10 mouse cellular contexts compared by ENCODE assay signal in the genomic region with DNA sequence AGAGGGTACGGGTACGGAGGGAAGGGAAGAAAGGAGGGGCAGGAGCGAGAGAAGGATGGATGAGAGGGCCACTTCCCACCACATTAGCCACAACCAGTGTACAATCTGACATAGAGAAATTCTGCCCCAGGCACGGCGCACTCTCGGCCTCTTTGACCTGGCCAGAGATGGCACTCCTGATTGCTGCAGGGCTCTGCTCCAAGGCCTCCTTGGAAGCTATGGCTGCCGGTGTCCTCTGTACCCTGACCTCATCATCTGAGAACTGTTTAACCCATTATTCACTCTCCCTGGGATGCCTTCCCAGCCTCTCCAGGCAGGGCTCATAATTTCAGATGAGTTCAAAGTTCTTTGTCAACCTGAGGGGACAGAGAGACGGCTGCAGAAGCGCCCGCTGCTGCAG.
DNase-seq lines count a peak whose midpoint lies in the region; ATAC-seq lines count a peak whose summit lies in the region.
"Had no signal": no experiment of that assay in that cellular context is flagged by ENCODE, and none has a peak within 500 bp of the region (broad histone marks: within the 10 kb centered on the region; RNA-seq: fewer than 3 reads in every experiment).

No protein-coding gene starts in this region.

- no peak for ATAC-seq in heart, embryonic 13.5 days (ENCODE audit: extremely low read depth, insufficient number of reproducible peaks, low FRiP score, low TSS enrichment)
- ATAC-seq in embryonic facial prominence, embryonic 14.5 days (ENCODE audit: low read depth) = no peak
- ATAC-seq in midbrain, embryonic 13.5 days = no peak
- no peak for ATAC-seq in granulocyte monocyte progenitor cell, adult 5-6 weeks (replicated peaks; ENCODE audit: poor library complexity, severe bottlenecking)
- ATAC-seq in frontal cortex, adult (ENCODE audit: low TSS enrichment) = no peak
- ATAC-seq: Patski had no signal

- peak overlapping the region; percentile 36 for H3K4me3 ChIP-seq in heart, embryonic 13.5 days
- H3K4me3 ChIP-seq in embryonic facial prominence, embryonic 14.5 days (ENCODE audit: low read depth, low read length) = 0 out of 2 replicates have a peak overlapping the region, but pooled peaks have one; percentile 16
- no peak overlapping the region for H3K4me3 ChIP-seq in midbrain, embryonic 13.5 days (replicated peaks)

- DNase-seq in heart, adult 11 months = no peak
- DNase-seq in embryonic facial prominence, embryonic 14.5 days (ENCODE audit: low spot score) = no peak
- DNase-seq in kidney, adult 8-10 months = peak; percentile 82 to 83
- no peak for DNase-seq in right cerebral cortex, adult 2 months (ENCODE audit: low spot score in 2 of 2)
- DNase-seq: heart, postnatal 36 days had no signal

- WGBS in heart, embryonic 13.5 days = 54% methylated on average over 10 of the region's 10 CpGs
- WGBS in embryonic facial prominence, embryonic 14.5 days = 40% methylated on average over 10 of the region's 10 CpGs
- WGBS in midbrain, embryonic 13.5 days = 32% methylated on average over 10 of the region's 10 CpGs

- no peaks in the 10 kb centered on the region for H3K9me3 ChIP-seq in heart, embryonic 13.5 days
- no peaks in the 10 kb centered on the region for H3K9me3 ChIP-seq in embryonic facial prominence, embryonic 14.5 days (ENCODE audit: control insufficient read depth, low read length)
- H3K9me3 ChIP-seq in midbrain, embryonic 13.5 days = no peaks in the 10 kb centered on the region

- no peaks in the 10 kb centered on the region for H3K27me3 ChIP-seq in heart, embryonic 13.5 days (replicated peaks)
- no peaks in the 10 kb centered on the region for H3K27me3 ChIP-seq in embryonic facial prominence, embryonic 14.5 days (replicated peaks; ENCODE audit: control insufficient read depth, insufficient read depth, low read length)
- no peaks in the 10 kb centered on the region for H3K27me3 ChIP-seq in midbrain, embryonic 13.5 days
- H3K27me3 ChIP-seq: Patski had no signal

- peak overlapping the region; percentile 78 for H3K9ac ChIP-seq in heart, embryonic 13.5 days
- H3K9ac ChIP-seq in embryonic facial prominence, embryonic 14.5 days (ENCODE audit: low read depth, low read length) = peak overlapping the region; percentile 47
- peak overlapping the region; percentile 56 for H3K9ac ChIP-seq in midbrain, embryonic 13.5 days (replicated peaks)

- peak overlapping the region; percentile 65 for H3K4me2 ChIP-seq in heart, embryonic 13.5 days
- H3K4me2 ChIP-seq in embryonic facial prominence, embryonic 14.5 days (ENCODE audit: low read depth, low read length) = peak overlapping the region; percentile 49
- peak overlapping the region; percentile 46 for H3K4me2 ChIP-seq in midbrain, embryonic 13.5 days (replicated peaks)

- H3K27ac ChIP-seq in heart, embryonic 13.5 days (replicated peaks) = peak overlapping the region; percentile 16; the same call in 1 of the 2 replicates
- H3K27ac ChIP-seq in embryonic facial prominence, embryonic 14.5 days (replicated peaks; ENCODE audit: low read depth, low read length) = no peak overlapping the region; the same call in 1 of the 2 replicates
- H3K27ac ChIP-seq in midbrain, embryonic 13.5 days = peak overlapping the region; percentile 100

- H3K4me1 ChIP-seq in heart, embryonic 13.5 days = peaks cover 55% of the 10 kb centered on the region
- peaks cover 49% of the 10 kb centered on the region for H3K4me1 ChIP-seq in embryonic facial prominence, embryonic 14.5 days (ENCODE audit: control insufficient read depth, insufficient read depth, low read length)
- H3K4me1 ChIP-seq in midbrain, embryonic 13.5 days (replicated peaks) = peaks cover 67% of the 10 kb centered on the region

- no peaks in the 10 kb centered on the region for H3K36me3 ChIP-seq in heart, embryonic 13.5 days
- no peaks in the 10 kb centered on the region for H3K36me3 ChIP-seq in embryonic facial prominence, embryonic 14.5 days (ENCODE audit: control insufficient read depth, insufficient read depth, low read length)
- H3K36me3 ChIP-seq in midbrain, embryonic 13.5 days = no peaks in the 10 kb centered on the region

Comparison
In these comparisons a context has a peak if more than half of its experiments do, and no peak if none do; other contexts are left out.
1. DNase-seq: peak in kidney, adult 8-10 months (2 of 2); none in heart, adult 11 months (single experiment), embryonic facial prominence, embryonic 14.5 days (single experiment) and right cerebral cortex, adult 2 months (0 of 2).
2. Peak in every context shown above with its lines, with median percentiles within 50 percentile points of each other: H3K4me2 ChIP-seq and H3K9ac ChIP-seq.